Mouse (Mus musculus): ENCODE measurements around the gene Nepn. TPM values are rescaled to one million over a fixed set of nuclear protein-coding genes. Genes with fewer than 3 reads are reported as not detected.

Gene Nepn
- not detected for polyA plus RNA-seq (2015; fragmentation: Illumina TruSeq; extraction: RNeasy Lipid Tissue Mini Kit (QIAGEN cat#74804); ENCODE audit: insufficient read depth, low replicate concordance)

GRCm38 (mm10) chr10:52388922-52389430 lies at the start of gene Nepn:
Nepn (plus strand) TSS chr10:52388972.

GRCm38 (mm10) chr10:52358467-52358866 lies 30.3 kb upstream of the Nepn start, which contains the start of gene Gm26741:
Gm26741 (plus strand) TSS chr10:52358767.

GRCm38 (mm10) chr10:52381845-52382591 lies 6.8 kb upstream of the Nepn start, which contains the start of gene Gopc:
Gopc (minus strand) TSS chr10:52382124.

GRCm38 (mm10) chr10:52417299-52417997 lies 28.7 kb downstream of the Nepn start, which contains the start of gene Nus1:
Nus1 (plus strand) TSS chr10:52417547.

Other genes starting within 250 kb of the Nepn start
- gene Ros1, start 193.7 kb upstream of the Nepn start, polyA plus RNA-seq (2015; fragmentation: Illumina TruSeq; extraction: RNeasy Lipid Tissue Mini Kit (QIAGEN cat#74804); ENCODE audit: insufficient read depth, low replicate concordance): not detected
- gene Dcbld1, start 155.4 kb upstream of the Nepn start, polyA plus RNA-seq (2015; fragmentation: Illumina TruSeq; extraction: RNeasy Lipid Tissue Mini Kit (QIAGEN cat#74804); ENCODE audit: insufficient read depth, low replicate concordance): 3.2 TPM
- not detected for gene Gm26741, start 30.2 kb upstream of the Nepn start, polyA plus RNA-seq (2015; fragmentation: Illumina TruSeq; extraction: RNeasy Lipid Tissue Mini Kit (QIAGEN cat#74804); ENCODE audit: insufficient read depth, low replicate concordance)
- gene Gopc, start 6.8 kb upstream of the Nepn start, polyA plus RNA-seq (2015; fragmentation: Illumina TruSeq; extraction: RNeasy Lipid Tissue Mini Kit (QIAGEN cat#74804); ENCODE audit: insufficient read depth, low replicate concordance): 45.8 TPM
- gene Nus1, start 28.6 kb downstream of the Nepn start, polyA plus RNA-seq (2015; fragmentation: Illumina TruSeq; extraction: RNeasy Lipid Tissue Mini Kit (QIAGEN cat#74804); ENCODE audit: insufficient read depth, low replicate concordance): 44.8 TPM